Mouse (Mus musculus) frontal cortex, adult 2 months (tissue): ENCODE measurements around the gene Gm15114. TPM values are rescaled to one million over a fixed set of nuclear protein-coding genes. Genes with fewer than 3 reads are reported as not detected.
"Not testable (repeated sequence)": the region's sequence is repeated elsewhere in the genome, so short reads cannot be mapped to it uniquely, and the experiment has no call there.

Experiments
- DNase-seq, 2 experiments: peaks; one replicate each; pipeline ENCODE4 v3.0.0; 2022; ENCODE audit warnings: low spot score in 1 of 2; ENCODE audit errors: extremely low spot score in 1 of 2
- polyA plus RNA-seq: library from polyadenylated mRNA; depleted of rRNA; stranded (reverse); fragments of >200 nt; gene quantifications from 2 replicates; pipeline ENCODE4 v1.2.3, GENCODE M21; 2012; rRNA removed

Gm15114 gene
- not detected in 2 replicates for polyA plus RNA-seq

- DNase-seq: not testable (repeated sequence)
Measured at GRCm38 (mm10) chrX:148488649-148489048, at the start of gene Gm15114. Gene Gm15114, plus strand, starts transcription at chrX:148488949.

Other genes starting within 250 kb of the Gm15114 start
- gene Gm8334, start 126.2 kb downstream of the Gm15114 start, polyA plus RNA-seq: not detected in 2 replicates
- gene Gm15127, start 174.6 kb downstream of the Gm15114 start, polyA plus RNA-seq: not detected in 2 replicates